Mouse (Mus musculus): Measurements from ENCODE around the gene Svs2.

DNA sequence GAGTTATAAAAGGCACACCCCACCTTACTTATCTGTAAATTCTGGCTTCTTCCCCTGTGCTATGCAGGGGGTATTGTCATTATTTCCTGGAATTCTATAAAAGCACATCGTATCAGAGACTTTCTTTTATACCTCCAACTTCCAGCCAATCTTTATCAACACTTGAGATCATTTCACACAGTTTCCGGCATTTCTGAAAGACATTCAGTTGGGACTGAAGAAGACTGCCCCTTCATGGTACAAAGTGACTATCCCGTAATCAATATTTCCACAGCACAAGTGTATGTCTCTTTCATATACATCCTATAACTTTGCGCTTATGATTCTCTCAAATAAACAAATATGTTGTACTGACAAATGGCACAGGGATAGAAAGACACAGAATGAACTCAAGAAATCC lies 40.1 kb upstream of the Svs2 start, which contains the start of gene Svs4:
- TF ChIP-seq CTCF (IDR thresholded peaks at IDR 0.05; ENCODE audit: borderline replicate concordance, insufficient read depth, low read length) (no peak), POLR2A (IDR thresholded peaks at IDR 0.05; ENCODE audit: low read depth, low read length) (no peak)
